Mouse (Mus musculus): ENCODE measurements around the gene Unc93b1. TPM values are rescaled to one million over a fixed set of nuclear protein-coding genes. Genes with fewer than 3 reads are reported as not detected.

Gene Unc93b1
- polyA plus RNA-seq, 1 experiment from 2014 or later: 4.5 TPM

GRCm38 (mm10) chr19:3930262-3931057 is 4.5 kb upstream of the Unc93b1 start:
- no peaks in the 10 kb centered on the region for H3K27me3 ChIP-seq (ENCODE audit: control insufficient read depth, insufficient read depth, low read length)
- 65% methylated on average over 21 of the region's 21 CpGs for WGBS (ENCODE audit: insufficient replicate concordance)
- H3K4me1 ChIP-seq (ENCODE audit: control insufficient read depth, insufficient read depth, low read length): peaks cover 17% of the 10 kb centered on the region
- no peaks in the 10 kb centered on the region for H3K9me3 ChIP-seq (replicated peaks; ENCODE audit: control insufficient read depth, low read length)
- no peaks in the 10 kb centered on the region for H3K36me3 ChIP-seq (ENCODE audit: control insufficient read depth, insufficient read depth, low read length)
- no peak for ATAC-seq (replicated peaks; ENCODE audit: insufficient number of reproducible peaks, low FRiP score, low TSS enrichment)
- H3K9ac ChIP-seq (ENCODE audit: low read depth, low read length): peak overlapping the region; percentile 40
- no peak overlapping the region for H3K4me2 ChIP-seq
- H3K27ac ChIP-seq (ENCODE audit: low read depth, low read length): peak overlapping the region; percentile 55
- H3K4me3 ChIP-seq (ENCODE audit: low read depth, low read length): no peak overlapping the region

- Histone ChIP-seq H3K9me3 (replicated peaks; ENCODE audit: control insufficient read depth, low read length) (no peaks in the 10 kb centered on the region), H3K9ac (ENCODE audit: low read depth, low read length) (no peak overlapping the region), H3K4me1 (ENCODE audit: control insufficient read depth, insufficient read depth, low read length) (peaks cover 17% of the 10 kb centered on the region), H3K4me2 (no peak overlapping the region), H3K36me3 (ENCODE audit: control insufficient read depth, insufficient read depth, low read length) (no peaks in the 10 kb centered on the region), H3K27ac (ENCODE audit: low read depth, low read length) (no peak overlapping the region), H3K4me3 (ENCODE audit: low read depth, low read length) (no peak overlapping the region), H3K27me3 (ENCODE audit: control insufficient read depth, insufficient read depth, low read length) (no peaks in the 10 kb centered on the region; the same call in 1 of the 2 replicates)
- no peak for ATAC-seq (replicated peaks; ENCODE audit: insufficient number of reproducible peaks, low FRiP score, low TSS enrichment)
- WGBS (ENCODE audit: insufficient replicate concordance): 82% methylated on average over 9 of the region's 9 CpGs
Measured at GRCm38 (mm10) chr19:3931716-3932115, 3.3 kb upstream of the Unc93b1 start.

GRCm38 (mm10) chr19:3935896-3936850 is 1.2 kb downstream of the Unc93b1 start:
- Histone ChIP-seq H3K36me3 (ENCODE audit: control insufficient read depth, insufficient read depth, low read length) (no peaks in the 10 kb centered on the region), H3K27me3 (ENCODE audit: control insufficient read depth, insufficient read depth, low read length) (peaks cover 3% of the 10 kb centered on the region), H3K4me3 (ENCODE audit: low read depth, low read length) (peak overlapping the region; percentile 54), H3K27ac (ENCODE audit: low read depth, low read length) (no peak overlapping the region), H3K9ac (ENCODE audit: low read depth, low read length) (peak overlapping the region; percentile 73), H3K9me3 (replicated peaks; ENCODE audit: control insufficient read depth, low read length) (no peaks in the 10 kb centered on the region), H3K4me1 (ENCODE audit: control insufficient read depth, insufficient read depth, low read length) (peaks cover 5% of the 10 kb centered on the region; the same call in 1 of the 2 replicates), H3K4me2 (peak overlapping the region; percentile 93)
- WGBS (ENCODE audit: insufficient replicate concordance): 9% methylated on average over 22 of the region's 22 CpGs
- no peak for ATAC-seq (replicated peaks; ENCODE audit: insufficient number of reproducible peaks, low FRiP score, low TSS enrichment)

GRCm38 (mm10) chr19:3942315-3942714 is 7.3 kb downstream of the Unc93b1 start:
- no peak overlapping the region for H3K4me2 ChIP-seq

GRCm38 (mm10) chr19:3942986-3943735 is 8.2 kb downstream of the Unc93b1 start:
- Histone ChIP-seq H3K4me3 (ENCODE audit: low read depth, low read length) (peak overlapping the region; percentile 6; the same call in 1 of the 2 replicates), H3K9ac (ENCODE audit: low read depth, low read length) (no peak overlapping the region), H3K4me2 (peak overlapping the region; percentile 52), H3K9me3 (replicated peaks; ENCODE audit: control insufficient read depth, low read length) (no peaks in the 10 kb centered on the region), H3K36me3 (ENCODE audit: control insufficient read depth, insufficient read depth, low read length) (no peaks in the 10 kb centered on the region; the same call in 1 of the 2 replicates), H3K27ac (ENCODE audit: low read depth, low read length) (no peak overlapping the region), H3K4me1 (ENCODE audit: control insufficient read depth, insufficient read depth, low read length) (peaks cover 5% of the 10 kb centered on the region; the same call in 1 of the 2 replicates), H3K27me3 (ENCODE audit: control insufficient read depth, insufficient read depth, low read length) (peaks cover 11% of the 10 kb centered on the region; the same call in 1 of the 2 replicates)
- 15% methylated on average over 27 of the region's 27 CpGs for WGBS (ENCODE audit: insufficient replicate concordance)
- ATAC-seq (replicated peaks; ENCODE audit: insufficient number of reproducible peaks, low FRiP score, low TSS enrichment): 0 out of 2 replicates have a peak, but pooled peaks have one; percentile 48

More at GRCm38 (mm10) chr19:3942315-3942714, 7.3 kb downstream of the Unc93b1 start:
- no peaks in the 10 kb centered on the region for H3K9me3 ChIP-seq (replicated peaks; ENCODE audit: control insufficient read depth, low read length)
- peaks cover 14% of the 10 kb centered on the region for H3K27me3 ChIP-seq (ENCODE audit: control insufficient read depth, insufficient read depth, low read length)
- no peaks in the 10 kb centered on the region; the same call in 1 of the 2 replicates for H3K36me3 ChIP-seq (ENCODE audit: control insufficient read depth, insufficient read depth, low read length)
- H3K9ac ChIP-seq (ENCODE audit: low read depth, low read length): no peak overlapping the region
- H3K27ac ChIP-seq (ENCODE audit: low read depth, low read length): no peak overlapping the region
- no peak overlapping the region for H3K4me3 ChIP-seq (ENCODE audit: low read depth, low read length)
- WGBS (ENCODE audit: insufficient replicate concordance): 66% methylated on average over 7 of the region's 7 CpGs
- H3K4me1 ChIP-seq (ENCODE audit: control insufficient read depth, insufficient read depth, low read length): peaks cover 5% of the 10 kb centered on the region; the same call in 1 of the 2 replicates
- ATAC-seq (replicated peaks; ENCODE audit: insufficient number of reproducible peaks, low FRiP score, low TSS enrichment): no peak

- no peak overlapping the region; the same call in 1 of the 2 replicates for H3K4me2 ChIP-seq
- H3K4me1 ChIP-seq (ENCODE audit: control insufficient read depth, insufficient read depth, low read length): peaks cover 5% of the 10 kb centered on the region; the same call in 1 of the 2 replicates
- no peak overlapping the region for H3K4me3 ChIP-seq (ENCODE audit: low read depth, low read length)
- WGBS (ENCODE audit: insufficient replicate concordance): 15% methylated on average over 10 of the region's 10 CpGs
- ATAC-seq (replicated peaks; ENCODE audit: insufficient number of reproducible peaks, low FRiP score, low TSS enrichment): no peak; the same call in 1 of the 2 replicates
- no peaks in the 10 kb centered on the region for H3K9me3 ChIP-seq (replicated peaks; ENCODE audit: control insufficient read depth, low read length)
- no peaks in the 10 kb centered on the region; the same call in 1 of the 2 replicates for H3K36me3 ChIP-seq (ENCODE audit: control insufficient read depth, insufficient read depth, low read length)
- no peak overlapping the region for H3K9ac ChIP-seq (ENCODE audit: low read depth, low read length)
- no peak overlapping the region for H3K27ac ChIP-seq (ENCODE audit: low read depth, low read length)
- H3K27me3 ChIP-seq (ENCODE audit: control insufficient read depth, insufficient read depth, low read length): peaks cover 11% of the 10 kb centered on the region; the same call in 1 of the 2 replicates
Measured at GRCm38 (mm10) chr19:3945872-3946564, 11.0 kb downstream of the Unc93b1 start.

GRCm38 (mm10) chr19:3946715-3947114 is 11.7 kb downstream of the Unc93b1 start:
- WGBS (ENCODE audit: insufficient replicate concordance): 11% methylated on average over 2 of the region's 2 CpGs
- ATAC-seq (replicated peaks; ENCODE audit: insufficient number of reproducible peaks, low FRiP score, low TSS enrichment): 0 out of 2 replicates have a peak, but pooled peaks have one; percentile 32
- no peak overlapping the region for H3K9ac ChIP-seq (ENCODE audit: low read depth, low read length)
- no peak overlapping the region for H3K4me2 ChIP-seq
- H3K4me1 ChIP-seq (ENCODE audit: control insufficient read depth, insufficient read depth, low read length): peaks cover 5% of the 10 kb centered on the region; the same call in 1 of the 2 replicates
- no peaks in the 10 kb centered on the region; the same call in 1 of the 2 replicates for H3K36me3 ChIP-seq (ENCODE audit: control insufficient read depth, insufficient read depth, low read length)
- peaks cover 11% of the 10 kb centered on the region; the same call in 1 of the 2 replicates for H3K27me3 ChIP-seq (ENCODE audit: control insufficient read depth, insufficient read depth, low read length)
- H3K4me3 ChIP-seq (ENCODE audit: low read depth, low read length): no peak overlapping the region
- H3K27ac ChIP-seq (ENCODE audit: low read depth, low read length): no peak overlapping the region
- H3K9me3 ChIP-seq (replicated peaks; ENCODE audit: control insufficient read depth, low read length): no peaks in the 10 kb centered on the region

All from heart, embryonic 11.5 days (tissue).